Mouse (Mus musculus) stomach, embryonic 14.5 days (tissue): Measurements from ENCODE around the gene Serping1. TPM values are rescaled to one million over a fixed set of nuclear protein-coding genes. Genes with fewer than 3 reads are reported as not detected.

ENCODE experiments used
- ATAC-seq: fragments of 200-750 bp; cut with Nextera tagmentation; 2 replicates; pipeline ENCODE4 v1.8.0; 2017; ENCODE audit warnings: low read depth, moderate TSS enrichment; ENCODE audit not compliant: insufficient number of reproducible peaks, insufficient read depth, low FRiP score
- H3K27ac ChIP-seq: fragments of 300-500 bp; sonication (generic); 2 replicates; pipeline ENCODE4 v1.5.1; 2014; ENCODE audit warnings: mild to moderate bottlenecking, low read length, moderate library complexity, mixed read lengths
- H3K27me3 ChIP-seq: fragments of 300-500 bp; sonication (generic); 2 replicates; pipeline ENCODE4 v1.6.1; 2014; ENCODE audit warnings: low read length, control low read depth, mixed read lengths; ENCODE audit not compliant: control insufficient read depth, insufficient read depth
- H3K36me3 ChIP-seq: fragments of 300-500 bp; sonication (generic); 2 replicates; pipeline ENCODE4 v1.6.1; 2014; ENCODE audit warnings: mild to moderate bottlenecking, control low read depth, low read length, moderate library complexity, mixed read lengths; ENCODE audit not compliant: control insufficient read depth, insufficient read depth
- H3K4me1 ChIP-seq: fragments of 300-500 bp; sonication (generic); 2 replicates; pipeline ENCODE4 v1.6.1; 2014; ENCODE audit warnings: low read length, control low read depth, mixed read lengths; ENCODE audit not compliant: control insufficient read depth, insufficient read depth
- H3K4me2 ChIP-seq: fragments of 300-500 bp; sonication (generic); replicated peaks from 2 replicates; pipeline ENCODE4 v1.6.1; 2014; ENCODE audit warnings: low read depth, low read length, control low read depth
- H3K4me3 ChIP-seq: fragments of 300-500 bp; sonication (generic); 2 replicates; pipeline ENCODE4 v1.5.1; 2014; ENCODE audit warnings: low read depth, low read length, control low read depth
- H3K9ac ChIP-seq: fragments of 300-500 bp; sonication (generic); replicated peaks from 2 replicates; pipeline ENCODE4 v1.6.1; 2014; ENCODE audit warnings: low read depth, mild to moderate bottlenecking, control low read depth, low read length, moderate library complexity, mixed read lengths
- H3K9me3 ChIP-seq: fragments of 300-500 bp; sonication (generic); 2 replicates; pipeline ENCODE4 v1.6.1; 2016; ENCODE audit warnings: low read depth, low read length, control low read depth; ENCODE audit not compliant: control insufficient read depth
- WGBS: fragments of 180-500 bp; shearing (Covaris S2); extraction: QIAGEN DNeasy Blood & Tissue Kit; methylation state at CpG from one replicate; pipeline ENCODE4 v1.1.7; 2014; 5-methylcytosine and 5-hydroxymethylcytosine counted together
- microRNA counts: library from miRNA; unstranded; fragments of <30 nt; microRNA quantifications from one replicate; lab custom pipeline; 2016
- microRNA-seq: library from miRNA; unstranded; fragments of <30 nt; microRNA quantifications from one replicate; pipeline ENCODE4, GENCODE M21; 2016
- polyA plus RNA-seq: library from polyadenylated mRNA; unstranded; fragments of >200 nt; fragmentation: Nextera tagmentation; extraction: Ambion mirVana; gene quantifications from 2 replicates; pipeline ENCODE4 v1.2.1, GENCODE M21; 2014

The Serping1 gene
- polyA plus RNA-seq, 1 experiment from 2014 or later = 93.7 TPM

- Histone ChIP-seq H3K4me2 (no peak overlapping the region), H3K9ac (no peak overlapping the region), H3K9me3 (no peaks in the 10 kb centered on the region), H3K27me3 (no peaks in the 10 kb centered on the region), H3K4me3 (no peak overlapping the region), H3K36me3 (peaks cover 15% of the 10 kb centered on the region; the same call in 1 of the 2 replicates), H3K27ac (no peak overlapping the region), H3K4me1 (peaks cover 9% of the 10 kb centered on the region)
- 94% methylated on average over 14 of the region's 14 CpGs for WGBS
- no peak for ATAC-seq
Measured at GRCm38 (mm10) chr2:84723856-84724255, 51.4 kb downstream of the Serping1 start.

GRCm38 (mm10) chr2:84721182-84721581 lies 54.1 kb downstream of the Serping1 start:
- H3K4me3 ChIP-seq = no peak overlapping the region
- H3K27ac ChIP-seq = no peak overlapping the region
- H3K36me3 ChIP-seq = peaks cover 15% of the 10 kb centered on the region; the same call in 1 of the 2 replicates
- no peaks in the 10 kb centered on the region for H3K27me3 ChIP-seq
- H3K9ac ChIP-seq = no peak overlapping the region
- H3K4me2 ChIP-seq = no peak overlapping the region
- WGBS = 72% methylated on average over 3 of the region's 3 CpGs
- no peaks in the 10 kb centered on the region for H3K9me3 ChIP-seq
- no peak for ATAC-seq
- H3K4me1 ChIP-seq = peaks cover 3% of the 10 kb centered on the region

GRCm38 (mm10) chr2:84720718-84721117 lies 54.5 kb downstream of the Serping1 start:
- Histone ChIP-seq H3K27me3 (no peaks in the 10 kb centered on the region), H3K36me3 (peaks cover 15% of the 10 kb centered on the region; the same call in 1 of the 2 replicates), H3K4me2 (no peak overlapping the region), H3K4me1 (no peaks in the 10 kb centered on the region; the same call in 1 of the 2 replicates), H3K4me3 (no peak overlapping the region), H3K9ac (no peak overlapping the region), H3K9me3 (no peaks in the 10 kb centered on the region), H3K27ac (no peak overlapping the region)
- ATAC-seq = no peak
- 96% methylated on average over 2 of the region's 2 CpGs for WGBS

GRCm38 (mm10) chr2:84717357-84717756 lies 57.9 kb downstream of the Serping1 start:
- no peak overlapping the region for H3K9ac ChIP-seq
- H3K4me3 ChIP-seq = no peak overlapping the region
- no peak overlapping the region for H3K27ac ChIP-seq
- ATAC-seq = no peak
- no peaks in the 10 kb centered on the region for H3K9me3 ChIP-seq
- H3K27me3 ChIP-seq = no peaks in the 10 kb centered on the region
- H3K4me1 ChIP-seq = peaks cover 11% of the 10 kb centered on the region
- H3K4me2 ChIP-seq = no peak overlapping the region
- 94% methylated on average over 4 of the region's 4 CpGs for WGBS
- H3K36me3 ChIP-seq = peaks cover 5% of the 10 kb centered on the region; the same call in 1 of the 2 replicates

GRCm38 (mm10) chr2:84716423-84717355 lies 58.6 kb downstream of the Serping1 start:
- peak overlapping the region; percentile 73; the same call in 1 of the 2 replicates for H3K9ac ChIP-seq
- H3K4me2 ChIP-seq = peak overlapping the region; percentile 86
- H3K36me3 ChIP-seq = peaks cover 3% of the 10 kb centered on the region; the same call in 1 of the 2 replicates
- H3K27me3 ChIP-seq = no peaks in the 10 kb centered on the region
- ATAC-seq = no peak
- peak overlapping the region; percentile 75 for H3K4me3 ChIP-seq
- H3K9me3 ChIP-seq = no peaks in the 10 kb centered on the region
- 32% methylated on average over 9 of the region's 9 CpGs for WGBS
- H3K27ac ChIP-seq = peak overlapping the region; percentile 90
- peaks cover 11% of the 10 kb centered on the region for H3K4me1 ChIP-seq

- H3K27me3 ChIP-seq = no peaks in the 10 kb centered on the region
- peaks cover 3% of the 10 kb centered on the region; the same call in 1 of the 2 replicates for H3K36me3 ChIP-seq
- no peaks in the 10 kb centered on the region for H3K9me3 ChIP-seq
- H3K4me2 ChIP-seq = peak overlapping the region; percentile 86
- H3K9ac ChIP-seq = peak overlapping the region; percentile 73
- WGBS = under 1% methylated on average over 33 of the region's 33 CpGs
- peak overlapping the region; percentile 75 for H3K4me3 ChIP-seq
- H3K4me1 ChIP-seq = peaks cover 11% of the 10 kb centered on the region
- peak; percentile 95 for ATAC-seq
- peak overlapping the region; percentile 90 for H3K27ac ChIP-seq
Measured at GRCm38 (mm10) chr2:84715562-84716361, 59.5 kb downstream of the Serping1 start.

MicroRNA genes within 50 kb of the gene (microRNA counts, 519-probe panel; counts per million panel counts)
- 5,485 counts per million, percentile 97 among the panel's probes with 10 or more counts for microRNA mmu-miR-130a (lab: Ali Mortazavi, UCI)

Small RNAs within 50 kb of the gene (microRNA-seq; reads per million reads assigned to microRNA genes)
- gene Mir130a = 33,040 reads per million, percentile 98 among the genes with 10 or more reads in this experiment

Other genes with a start within 250 kb of the Serping1 start
- gene Ctnnd1, start 124.7 kb downstream of the Serping1 start, polyA plus RNA-seq = 63.5 and 68.2 TPM in 2 replicates
- gene Btbd18, start 116.4 kb downstream of the Serping1 start, polyA plus RNA-seq = 0.39 and 0.45 TPM in 2 replicates
- gene Selenoh, start 104.7 kb downstream of the Serping1 start, polyA plus RNA-seq = 262 and 316 TPM in 2 replicates
- gene Gm28635, start 97.4 kb downstream of the Serping1 start, polyA plus RNA-seq = not detected in 2 replicates
- 38.3 and 38.6 TPM in 2 replicates for gene Med19, start 97.0 kb downstream of the Serping1 start, polyA plus RNA-seq
- 119 and 130 TPM in 2 replicates for gene Tmx2, start 96.3 kb downstream of the Serping1 start, polyA plus RNA-seq
- gene Zdhhc5, start 60.3 kb downstream of the Serping1 start, polyA plus RNA-seq = 35.9 and 36.5 TPM in 2 replicates
- 26.7 and 28.9 TPM in 2 replicates for gene Clp1, start 48.1 kb downstream of the Serping1 start, polyA plus RNA-seq
- gene Ypel4, start 41.4 kb downstream of the Serping1 start, polyA plus RNA-seq = 9.3 and 10.7 TPM in 2 replicates
- 5.1 and 5.9 TPM in 2 replicates for gene Gm19426, start 31.8 kb downstream of the Serping1 start, polyA plus RNA-seq
- gene Ube2l6, start 23.4 kb upstream of the Serping1 start, polyA plus RNA-seq = 36.2 and 38.0 TPM in 2 replicates
- gene Smtnl1, start 47.2 kb upstream of the Serping1 start, polyA plus RNA-seq = not detected in 2 replicates
- gene Timm10, start 51.6 kb upstream of the Serping1 start, polyA plus RNA-seq = 50.2 and 60.2 TPM in 2 replicates
- 19.8 and 21.1 TPM in 2 replicates for gene Slc43a1, start 63.4 kb upstream of the Serping1 start, polyA plus RNA-seq
- 0.59 and 0.74 TPM in 2 replicates for gene Rtn4rl2, start 111.3 kb upstream of the Serping1 start, polyA plus RNA-seq
- 40.4 and 40.5 TPM in 2 replicates for gene Slc43a3, start 161.1 kb upstream of the Serping1 start, polyA plus RNA-seq
- 0.42 TPM in 1 of 2 replicates, not detected in the other for gene Prg2, start 205.0 kb upstream of the Serping1 start, polyA plus RNA-seq
- gene Prg3, start 212.8 kb upstream of the Serping1 start, polyA plus RNA-seq = 0.60 TPM in 1 of 2 replicates, not detected in the other